Mouse (Mus musculus): ENCODE measurements at regions not wholly inside any gene's neighbourhood (a gene's known extent, or its start where the extent isn't known, plus 50 kb on each side); places are given as distances from the start of the nearest gene placed in this dataset.

GRCm38 (mm10) chr13:38725452-38725851 is 66.6 kb upstream of the Eef1e1 start:
- Histone ChIP-seq H3K9ac (replicated peaks; ENCODE audit: low read length) (no peak overlapping the region), H3K4me3 (ENCODE audit: low read length) (no peak overlapping the region), H3K27me3 (ENCODE audit: insufficient read depth, low read length) (no peaks in the 10 kb centered on the region), H3K9me3 (ENCODE audit: low read length) (no peaks in the 10 kb centered on the region), H3K4me1 (ENCODE audit: insufficient read depth, low read length) (no peaks in the 10 kb centered on the region), H3K36me3 (ENCODE audit: insufficient read depth, low read length) (no peaks in the 10 kb centered on the region), H3K4me2 (ENCODE audit: low read depth, low read length) (no peak overlapping the region), H3K27ac (no peak overlapping the region)
- no peak for TF ChIP-seq CTCF (IDR thresholded peaks at IDR 0.05; ENCODE audit: low read depth)
- DNase-seq (ENCODE audit: low spot score) (no peak), ATAC-seq (no peak)
- WGBS: 90% methylated on average over 4 of the region's 4 CpGs

- no peak overlapping the region for H3K4me2 ChIP-seq (ENCODE audit: low read depth, low read length)
- H3K4me1 ChIP-seq (ENCODE audit: insufficient read depth, low read length): no peaks in the 10 kb centered on the region
- no peaks in the 10 kb centered on the region for H3K9me3 ChIP-seq (ENCODE audit: low read length)
- no peak overlapping the region for H3K4me3 ChIP-seq (ENCODE audit: low read length)
- H3K9ac ChIP-seq (replicated peaks; ENCODE audit: low read length): no peak overlapping the region
- no peaks in the 10 kb centered on the region for H3K36me3 ChIP-seq (ENCODE audit: insufficient read depth, low read length)
- no peaks in the 10 kb centered on the region for H3K27me3 ChIP-seq (ENCODE audit: insufficient read depth, low read length)
- ATAC-seq (no peak), DNase-seq (ENCODE audit: low spot score) (no peak)
- 94% methylated on average over 3 of the region's 3 CpGs for WGBS
- no peak overlapping the region for H3K27ac ChIP-seq
- TF ChIP-seq CTCF (IDR thresholded peaks at IDR 0.05; ENCODE audit: low read depth): no peak
Measured at GRCm38 (mm10) chr13:38721166-38721565, 62.3 kb upstream of the Eef1e1 start.

GRCm38 (mm10) chr13:38714838-38715237 is 56.0 kb upstream of the Eef1e1 start:
- Histone ChIP-seq H3K9me3 (ENCODE audit: low read length) (no peaks in the 10 kb centered on the region), H3K4me3 (ENCODE audit: low read length) (no peak overlapping the region), H3K27me3 (ENCODE audit: insufficient read depth, low read length) (no peaks in the 10 kb centered on the region), H3K4me2 (ENCODE audit: low read depth, low read length) (no peak overlapping the region), H3K27ac (no peak overlapping the region), H3K36me3 (ENCODE audit: insufficient read depth, low read length) (no peaks in the 10 kb centered on the region), H3K4me1 (ENCODE audit: insufficient read depth, low read length) (no peaks in the 10 kb centered on the region), H3K9ac (replicated peaks; ENCODE audit: low read length) (no peak overlapping the region)
- WGBS: 93% methylated on average over 5 of the region's 5 CpGs
- no peak for TF ChIP-seq CTCF (IDR thresholded peaks at IDR 0.05; ENCODE audit: low read depth)
- DNase-seq (ENCODE audit: low spot score) (no peak), ATAC-seq (no peak)

All from hindbrain, postnatal 0 days (tissue).